Comparison of ENCODE assay signal across 26 mouse cellular contexts in genomic region chr5:88896574-88896973, GRCm38 (mm10). TPM values are rescaled to one million over a fixed set of nuclear protein-coding genes. Genes with fewer than 3 reads are reported as not detected.
A peak's percentile ranks its signal among the peaks of the same experiment; 100 is the strongest.
DNase-seq lines count a peak whose midpoint lies in the region; ATAC-seq and TF ChIP-seq lines count a peak whose summit lies in the region.
"Had no signal": no experiment of that assay in that cellular context is flagged by ENCODE, and none has a peak within 500 bp of the region (broad histone marks: within the 10 kb centered on the region; RNA-seq: fewer than 3 reads in every experiment).

No protein-coding gene starts in this region.

- 86% methylated on average over 6 of the region's 6 CpGs for WGBS in heart, embryonic 10.5 days
- 87% methylated on average over 6 of the region's 6 CpGs for WGBS in lung, adult 2 months
- WGBS in hindbrain, embryonic 13.5 days = 90% methylated on average over 6 of the region's 6 CpGs

- TF ChIP-seq POLR2A in lung, adult 2 months (IDR thresholded peaks at IDR 0.05; ENCODE audit: borderline replicate concordance, extremely low read depth, low read depth, low read length) = no peak
- TF ChIP-seq POLR2A in ES-Bruce4 (IDR thresholded peaks at IDR 0.05; ENCODE audit: insufficient read depth, low read length) = no peak

- H3K4me3 ChIP-seq in heart, embryonic 10.5 days = no peak overlapping the region
- H3K4me3 ChIP-seq in lung, adult 2 months (replicated peaks; ENCODE audit: extremely low read depth, low read depth, low read length) = no peak overlapping the region
- no peak overlapping the region for H3K4me3 ChIP-seq in ES-Bruce4 (ENCODE audit: low read depth, low read length)
- no peak overlapping the region for H3K4me3 ChIP-seq in hindbrain, embryonic 13.5 days
- H3K4me3 ChIP-seq: forebrain, embryonic 13.5 days; heart, adult 2 months; hindbrain, embryonic 12.5 days; limb, embryonic 13.5 days; midbrain, embryonic 10.5 days; myocyte; neural tube, embryonic 13.5 days had no signal

- no peaks in the 10 kb centered on the region for H3K27me3 ChIP-seq in heart, embryonic 10.5 days (ENCODE audit: insufficient read depth, poor library complexity, severe bottlenecking)
- no peaks in the 10 kb centered on the region for H3K27me3 ChIP-seq in ES-Bruce4 (ENCODE audit: control insufficient read depth, insufficient read depth, low read length, poor library complexity, severe bottlenecking)
- H3K27me3 ChIP-seq in hindbrain, embryonic 13.5 days = no peaks in the 10 kb centered on the region
- H3K27me3 ChIP-seq: forebrain, embryonic 13.5 days; hindbrain, embryonic 12.5 days; limb, embryonic 13.5 days; neural tube, embryonic 13.5 days had no signal

- H3K4me2 ChIP-seq in hindbrain, embryonic 13.5 days = no peak overlapping the region
- H3K4me2 ChIP-seq: forebrain, embryonic 13.5 days; hindbrain, embryonic 12.5 days; limb, embryonic 13.5 days; neural tube, embryonic 13.5 days had no signal

- no peak for TF ChIP-seq EP300 in ES-Bruce4 (IDR thresholded peaks at IDR 0.05; ENCODE audit: insufficient read depth, low read depth, low read length)

- 0 out of 2 replicates have a peak, but pooled peaks have one; percentile 9 for TF ChIP-seq CTCF in lung, adult 2 months (IDR thresholded peaks at IDR 0.05; ENCODE audit: insufficient read depth, low read length)
- peak; percentile 46 for TF ChIP-seq CTCF in ES-Bruce4 (IDR thresholded peaks at IDR 0.05; ENCODE audit: low read depth, low read length)

- DNase-seq in heart, adult 11 months = peak; percentile 30
- no peak for DNase-seq in heart, embryonic 10.5 days (ENCODE audit: low spot score)
- no peak for DNase-seq in lung, adult 2 months
- DNase-seq in lung, adult 18-20 months = no peak
- peak; percentile 46 for DNase-seq in R1 (ENCODE audit: low read depth, low spot score)
- no peak for DNase-seq in thymus, adult 18-20 months
- DNase-seq: adrenal gland, adult 2 months; cerebellum, adult 11-12 months; cerebellum, postnatal 14 days; gastrocnemius, postnatal 14 days; heart, adult 2 months; kidney, adult 8-10 months; kidney, postnatal 10 days; layer of hippocampus, postnatal 36 days; lung, postnatal 36 days; thymus, adult 2 months; thymus, postnatal 4 days had no signal

- no peak for ATAC-seq in hindbrain, embryonic 13.5 days (ENCODE audit: low FRiP score)
- ATAC-seq: forebrain, embryonic 13.5 days; midbrain, embryonic 16.5 days had no signal

- peaks cover 3% of the 10 kb centered on the region; the same call in 1 of the 2 replicates for H3K36me3 ChIP-seq in heart, embryonic 10.5 days
- no peaks in the 10 kb centered on the region for H3K36me3 ChIP-seq in ES-Bruce4 (ENCODE audit: control insufficient read depth, insufficient read depth, low read length, poor library complexity, severe bottlenecking)
- no peaks in the 10 kb centered on the region for H3K36me3 ChIP-seq in hindbrain, embryonic 13.5 days
- H3K36me3 ChIP-seq: hindbrain, embryonic 12.5 days; limb, embryonic 13.5 days; midbrain, embryonic 10.5 days; neural tube, embryonic 13.5 days had no signal

- H3K4me1 ChIP-seq in heart, embryonic 10.5 days = peaks cover 11% of the 10 kb centered on the region; the same call in 1 of the 2 replicates
- no peaks in the 10 kb centered on the region for H3K4me1 ChIP-seq in lung, adult 2 months (ENCODE audit: control insufficient read depth, insufficient read depth, low read length)
- H3K4me1 ChIP-seq in ES-Bruce4 (ENCODE audit: control insufficient read depth, insufficient read depth, low read length) = no peaks in the 10 kb centered on the region
- no peaks in the 10 kb centered on the region for H3K4me1 ChIP-seq in hindbrain, embryonic 13.5 days (replicated peaks)
- H3K4me1 ChIP-seq: forebrain, embryonic 13.5 days; hindbrain, embryonic 12.5 days; limb, embryonic 13.5 days; midbrain, embryonic 10.5 days; neural tube, embryonic 13.5 days had no signal

- no peak overlapping the region for H3K27ac ChIP-seq in heart, embryonic 10.5 days
- no peak overlapping the region for H3K27ac ChIP-seq in ES-Bruce4 (ENCODE audit: insufficient read depth, low read length)
- no peak overlapping the region for H3K27ac ChIP-seq in hindbrain, embryonic 13.5 days
- H3K27ac ChIP-seq: forebrain, embryonic 13.5 days; heart, adult 2 months; hindbrain, embryonic 12.5 days; limb, embryonic 13.5 days; midbrain, embryonic 10.5 days; neural tube, embryonic 13.5 days had no signal

- no peaks in the 10 kb centered on the region for H3K9me3 ChIP-seq in heart, embryonic 10.5 days
- H3K9me3 ChIP-seq in ES-Bruce4 (replicated peaks; ENCODE audit: control insufficient read depth, insufficient read depth, low read length, poor library complexity, severe bottlenecking) = no peaks in the 10 kb centered on the region; the same call in 1 of the 2 replicates
- peaks cover 4% of the 10 kb centered on the region; the same call in 1 of the 2 replicates for H3K9me3 ChIP-seq in hindbrain, embryonic 13.5 days
- H3K9me3 ChIP-seq: hindbrain, embryonic 12.5 days; neural tube, embryonic 13.5 days had no signal

- no peak overlapping the region for H3K9ac ChIP-seq in ES-Bruce4 (ENCODE audit: low read depth, poor library complexity, severe bottlenecking)
- no peak overlapping the region for H3K9ac ChIP-seq in hindbrain, embryonic 13.5 days
- H3K9ac ChIP-seq: forebrain, embryonic 13.5 days; hindbrain, embryonic 12.5 days; limb, embryonic 13.5 days; neural tube, embryonic 13.5 days had no signal

RNA-seq across cellular contexts. Expression of gene Slc4a4, which starts 10.0 kb away (rescaled TPM):
- 2.2 and 3.0 TPM in 2 replicates for polyA plus RNA-seq in heart, embryonic 10.5 days (2016; fragmentation: Nextera tagmentation; extraction: Ambion mirVana)
- polyA plus RNA-seq in lung, adult 2 months (2012; rRNA removed) = 2.7 and 4.8 TPM in 2 replicates
- polyA plus RNA-seq in ES-Bruce4 (2011; ENCODE audit: insufficient read depth, insufficient read length, low read depth, missing spikeins) = 8.3 and 8.5 TPM in 2 replicates
- polyA plus RNA-seq in hindbrain, embryonic 13.5 days (2015; fragmentation: Nextera tagmentation; extraction: Ambion mirVana) = 3.1 and 3.3 TPM in 2 replicates

Comparison
In these comparisons a context has a peak if more than half of its experiments do, and no peak if none do; other contexts are left out.
1. DNase-seq: peak in heart, adult 11 months (single experiment) and R1 (single experiment); none in heart, embryonic 10.5 days (single experiment), lung, adult 2 months (single experiment), lung, adult 18-20 months (0 of 2) and thymus, adult 18-20 months (0 of 2).